In the genomic region with DNA sequence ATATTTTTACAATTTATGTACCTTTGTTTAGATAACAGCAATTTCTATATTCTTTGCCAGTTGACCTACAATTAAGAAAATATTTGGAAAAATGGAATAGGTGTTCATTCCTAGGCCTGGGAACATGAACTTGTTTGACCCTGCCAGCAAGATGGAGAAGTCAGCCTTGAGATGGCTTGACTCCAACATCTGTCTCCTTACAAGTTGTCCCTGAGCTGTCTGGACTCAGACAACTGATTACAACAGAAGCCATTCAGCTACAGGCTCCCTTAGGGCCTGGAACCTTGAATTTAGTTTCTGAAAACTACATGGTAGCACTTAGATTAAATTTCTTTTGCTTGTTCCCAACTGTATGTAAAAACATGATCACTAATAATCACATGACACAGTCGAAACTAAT, we compare ENCODE assay signal across 13 mouse cellular contexts.
"Had no signal": no experiment of that assay in that cellular context is flagged by ENCODE, and none has a peak within 500 bp of the region (broad histone marks: within the 10 kb centered on the region; RNA-seq: fewer than 3 reads in every experiment).

No protein-coding gene starts in this region.

- H3K27me3 ChIP-seq: limb, embryonic 12.5 days; limb, embryonic 15.5 days; liver, embryonic 13.5 days had no signal

- H3K4me3 ChIP-seq: limb, embryonic 12.5 days; limb, embryonic 15.5 days; liver, embryonic 13.5 days had no signal

- H3K27ac ChIP-seq: limb, embryonic 12.5 days; limb, embryonic 15.5 days; liver, embryonic 13.5 days; stomach, postnatal 0 days had no signal

- DNase-seq: kidney, postnatal 14 days; kidney, postnatal 4 days; left cerebral cortex, postnatal 4 days; liver, embryonic 13.5 days; lung, adult 2 months; lung, postnatal 14 days; lung, postnatal 4 days; midbrain, embryonic 14.5 days; thymus, adult 18-20 months; thymus, postnatal 36 days had no signal

- H3K36me3 ChIP-seq: limb, embryonic 12.5 days; limb, embryonic 15.5 days; liver, embryonic 13.5 days had no signal

- H3K4me1 ChIP-seq: limb, embryonic 12.5 days; liver, embryonic 13.5 days had no signal

- H3K9ac ChIP-seq: limb, embryonic 12.5 days; limb, embryonic 15.5 days; liver, embryonic 13.5 days had no signal
